Mouse (Mus musculus): ENCODE measurements around the gene Zfp764. TPM values are rescaled to one million over a fixed set of nuclear protein-coding genes. Genes with fewer than 3 reads are reported as not detected.
"Not testable (repeated sequence)": the region's sequence is repeated elsewhere in the genome, so short reads cannot be mapped to it uniquely, and the experiment has no call there.

Zfp764 gene
- polyA plus RNA-seq, 1 experiment from 2014 or later = 5.7 TPM

DNA sequence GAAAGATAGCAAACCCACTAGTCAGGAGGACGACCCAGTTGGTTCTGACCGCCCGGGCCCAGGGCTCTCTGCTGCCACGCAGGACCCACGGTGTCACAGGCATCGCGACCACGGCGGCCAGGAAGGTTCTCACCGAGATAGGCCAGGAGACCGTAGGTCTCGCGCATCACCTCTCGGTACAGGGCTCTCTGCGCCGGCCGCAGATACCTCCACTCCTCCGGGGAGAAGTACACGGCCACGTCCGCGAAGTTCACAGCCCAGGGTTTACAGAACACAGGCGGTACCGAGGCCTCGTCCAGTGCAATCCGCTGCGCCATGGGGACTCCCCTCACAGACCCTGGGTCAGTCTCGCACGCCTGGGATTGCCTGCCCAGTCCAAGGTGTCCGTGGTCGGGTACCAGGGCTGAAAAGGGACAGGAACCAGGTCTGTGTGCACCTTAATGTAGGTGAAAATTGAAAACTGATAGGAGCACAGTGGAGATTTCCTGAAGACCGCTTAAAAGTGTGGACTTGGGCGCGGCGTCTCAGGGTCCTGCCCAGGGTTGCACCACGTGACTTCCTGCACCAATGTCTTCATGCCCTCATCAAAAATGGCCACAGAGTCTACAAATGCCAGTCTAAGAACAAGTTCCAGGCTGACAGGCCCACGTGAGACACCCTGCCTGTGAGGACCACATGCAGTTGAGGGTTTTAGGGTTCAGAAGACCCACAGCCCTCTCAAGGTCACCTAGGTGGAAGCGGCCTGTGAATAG is 19.8 kb downstream of the Zfp764 start, which contains the start of gene 9130019O22Rik:
TSS of gene 9130019O22Rik (minus strand) at position 526 of the 752 bp plus-strand sequence.
- Histone ChIP-seq H3K9me3 (no peaks in the 10 kb centered on the region), H3K27ac (peak within 1 kb of the TSS; percentile 65; the same call in 1 of the 2 replicates), H3K36me3 (replicated peaks) (0 out of 2 replicates have a peak, but pooled peaks cover 2% of the 10 kb centered on the region), H3K27me3 (replicated peaks) (no peaks in the 10 kb centered on the region), H3K4me2 (peak within 1 kb of the TSS; percentile 80), H3K4me1 (peaks cover 6% of the 10 kb centered on the region), H3K4me3 (peak within 1 kb of the TSS; percentile 67), H3K9ac (peak within 1 kb of the TSS; percentile 74)
- WGBS = 16% methylated on average over 38 of the region's 38 CpGs
- ATAC-seq (replicated peaks) = peak; percentile 88

- 94% methylated on average over 4 of the region's 4 CpGs for WGBS
These were observed 21.1 kb downstream of the Zfp764 start for GRCm38 (mm10) chr7:127385560-127385959.

GRCm38 (mm10) chr7:127378310-127378921 is 28.2 kb downstream of the Zfp764 start:
- H3K36me3 ChIP-seq (replicated peaks) = no peaks in the 10 kb centered on the region
- no peak overlapping the region for H3K9ac ChIP-seq
- H3K4me2 ChIP-seq = no peak overlapping the region
- 80% methylated on average over 6 of the region's 6 CpGs for WGBS
- H3K27ac ChIP-seq = no peak overlapping the region
- H3K9me3 ChIP-seq = no peaks in the 10 kb centered on the region
- peaks cover 6% of the 10 kb centered on the region; the same call in 1 of the 2 replicates for H3K4me1 ChIP-seq
- H3K27me3 ChIP-seq (replicated peaks) = no peaks in the 10 kb centered on the region
- H3K4me3 ChIP-seq = no peak overlapping the region
- ATAC-seq (replicated peaks) = no peak

More at GRCm38 (mm10) chr7:127385560-127385959, 21.1 kb downstream of the Zfp764 start:
- not testable (repeated sequence) for H3K4me3 ChIP-seq; H3K4me2 ChIP-seq; H3K36me3 ChIP-seq (replicated peaks); H3K27ac ChIP-seq; H3K9ac ChIP-seq; ATAC-seq (replicated peaks); H3K4me1 ChIP-seq; H3K27me3 ChIP-seq (replicated peaks); H3K9me3 ChIP-seq

- Histone ChIP-seq H3K4me2 (peak within 1 kb of the TSS; percentile 71), H3K4me3 (peak within 1 kb of the TSS; percentile 56), H3K27ac (peak within 1 kb of the TSS; percentile 74), H3K9ac (peak within 1 kb of the TSS; percentile 53)
- not testable (repeated sequence) for H3K27me3 ChIP-seq (replicated peaks); H3K4me1 ChIP-seq; H3K9me3 ChIP-seq; H3K36me3 ChIP-seq (replicated peaks)
- ATAC-seq (replicated peaks) = peak; percentile 93
- WGBS = 2% methylated on average over 49 of the region's 49 CpGs
These were observed 31.1 kb downstream of the Zfp764 start, which contains the start of gene Zfp747 for GRCm38 (mm10) chr7:127375271-127376245. Gene Zfp747 (minus strand): TSS chr7:127376050.

DNA sequence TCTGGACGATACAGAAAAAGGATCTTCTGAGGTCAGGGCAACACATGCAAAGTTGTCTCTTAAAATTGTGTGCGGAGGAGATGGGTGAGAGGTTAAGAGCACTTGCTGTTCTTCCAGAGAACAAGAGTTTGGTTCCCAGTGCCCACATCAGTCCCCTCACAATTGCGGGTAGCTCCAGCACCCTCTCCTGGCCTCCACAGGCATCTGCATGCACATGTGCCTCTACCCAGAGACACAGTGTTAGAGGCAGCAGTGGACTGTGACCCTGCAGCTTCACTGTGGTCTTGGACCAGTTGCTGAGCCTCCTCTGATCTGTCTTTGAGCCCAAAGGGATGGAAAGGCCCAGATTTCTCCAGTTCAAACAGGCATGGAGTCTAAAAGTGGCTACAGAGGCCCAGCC is 34.8 kb downstream of the Zfp764 start:
- not testable (repeated sequence) for H3K27ac ChIP-seq; ATAC-seq (replicated peaks); H3K4me1 ChIP-seq; H3K4me3 ChIP-seq; H3K4me2 ChIP-seq; H3K9me3 ChIP-seq; H3K9ac ChIP-seq; H3K36me3 ChIP-seq (replicated peaks); H3K27me3 ChIP-seq (replicated peaks)
- 87% methylated on average over 3 of the region's 3 CpGs for WGBS

DNA sequence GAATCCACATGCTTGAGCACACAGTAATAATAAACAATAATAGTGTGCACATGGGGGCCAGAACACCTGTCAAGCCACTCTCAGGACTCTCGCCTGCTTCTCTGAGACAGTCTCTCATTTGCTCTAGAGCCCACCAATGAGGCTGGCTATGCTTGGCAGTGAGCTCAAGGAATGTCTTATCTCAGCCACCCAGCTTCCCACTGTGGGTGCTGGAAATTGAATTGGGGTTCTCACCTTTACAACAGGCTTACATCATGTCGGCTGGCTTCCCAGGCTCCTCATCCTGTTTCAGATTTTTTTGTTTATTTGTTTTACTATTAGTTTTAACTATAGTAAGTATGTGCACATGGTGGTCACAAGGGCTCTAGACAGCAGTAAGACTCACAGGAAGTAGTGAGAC is 35.4 kb downstream of the Zfp764 start:
- no peak for ATAC-seq (replicated peaks)
- no peaks in the 10 kb centered on the region for H3K27me3 ChIP-seq (replicated peaks)
- H3K36me3 ChIP-seq (replicated peaks) = no peaks in the 10 kb centered on the region
- no peak overlapping the region for H3K4me2 ChIP-seq
- H3K4me3 ChIP-seq = no peak overlapping the region
- no peak overlapping the region for H3K9ac ChIP-seq
- WGBS = 86% methylated on average over 2 of the region's 2 CpGs
- no peak overlapping the region for H3K27ac ChIP-seq
- peaks cover 6% of the 10 kb centered on the region; the same call in 1 of the 2 replicates for H3K4me1 ChIP-seq
- H3K9me3 ChIP-seq = no peaks in the 10 kb centered on the region

- H3K4me1 ChIP-seq = peaks cover 12% of the 10 kb centered on the region
- no peak overlapping the region for H3K4me2 ChIP-seq
- no peak overlapping the region for H3K9ac ChIP-seq
- 87% methylated on average over 3 of the region's 3 CpGs for WGBS
- no peak for ATAC-seq (replicated peaks)
- no peaks in the 10 kb centered on the region for H3K36me3 ChIP-seq (replicated peaks)
- no peaks in the 10 kb centered on the region for H3K9me3 ChIP-seq
- no peak overlapping the region for H3K4me3 ChIP-seq
- no peak overlapping the region for H3K27ac ChIP-seq
- H3K27me3 ChIP-seq (replicated peaks) = peaks cover 4% of the 10 kb centered on the region; the same call in 1 of the 2 replicates
These were observed 40.4 kb downstream of the Zfp764 start for GRCm38 (mm10) chr7:127366249-127366648.

GRCm38 (mm10) chr7:127364166-127364565 is 42.5 kb downstream of the Zfp764 start:
- no peak for ATAC-seq (replicated peaks)
- peak overlapping the region; percentile 85 for H3K4me2 ChIP-seq
- no peak overlapping the region for H3K9ac ChIP-seq
- no peaks in the 10 kb centered on the region for H3K36me3 ChIP-seq (replicated peaks)
- WGBS = 44% methylated on average over 4 of the region's 4 CpGs
- H3K4me3 ChIP-seq = peak overlapping the region; percentile 38
- no peaks in the 10 kb centered on the region for H3K9me3 ChIP-seq
- H3K27ac ChIP-seq = no peak overlapping the region
- peaks cover 14% of the 10 kb centered on the region; the same call in 1 of the 2 replicates for H3K27me3 ChIP-seq (replicated peaks)
- peaks cover 12% of the 10 kb centered on the region for H3K4me1 ChIP-seq

- peaks cover 14% of the 10 kb centered on the region; the same call in 1 of the 2 replicates for H3K27me3 ChIP-seq (replicated peaks)
- peak overlapping the region; percentile 85 for H3K4me2 ChIP-seq
- peak overlapping the region; percentile 45 for H3K9ac ChIP-seq
- H3K9me3 ChIP-seq = no peaks in the 10 kb centered on the region
- peak overlapping the region; percentile 6 for H3K27ac ChIP-seq
- ATAC-seq (replicated peaks) = no peak
- no peaks in the 10 kb centered on the region for H3K36me3 ChIP-seq (replicated peaks)
- H3K4me1 ChIP-seq = peaks cover 12% of the 10 kb centered on the region
- WGBS = under 1% methylated on average over 24 of the region's 24 CpGs
- peak overlapping the region; percentile 38 for H3K4me3 ChIP-seq
These were observed 43.1 kb downstream of the Zfp764 start for GRCm38 (mm10) chr7:127363475-127363921.

- 9% methylated on average over 13 of the region's 13 CpGs for WGBS
- H3K4me3 ChIP-seq; H3K27ac ChIP-seq; H3K9ac ChIP-seq; ATAC-seq (replicated peaks); H3K9me3 ChIP-seq; H3K36me3 ChIP-seq (replicated peaks): not testable (repeated sequence)
- peaks cover 14% of the 10 kb centered on the region; the same call in 1 of the 2 replicates for H3K27me3 ChIP-seq (replicated peaks)
- H3K4me1 ChIP-seq = peaks cover 12% of the 10 kb centered on the region
- peak overlapping the region; percentile 29 for H3K4me2 ChIP-seq
These were observed 44.2 kb downstream of the Zfp764 start for GRCm38 (mm10) chr7:127362418-127362817.

- no peak for ATAC-seq (replicated peaks)
- Histone ChIP-seq H3K4me2 (no peak overlapping the region), H3K9me3 (no peaks in the 10 kb centered on the region), H3K27me3 (replicated peaks) (peaks cover 14% of the 10 kb centered on the region; the same call in 1 of the 2 replicates), H3K4me1 (peaks cover 12% of the 10 kb centered on the region), H3K36me3 (replicated peaks) (no peaks in the 10 kb centered on the region), H3K9ac (no peak overlapping the region; the same call in 1 of the 2 replicates), H3K27ac (no peak overlapping the region), H3K4me3 (no peak overlapping the region)
- 55% methylated on average over 13 of the region's 13 CpGs for WGBS
These were observed 45.2 kb downstream of the Zfp764 start for GRCm38 (mm10) chr7:127361449-127361848.
